Mouse (Mus musculus) heart, adult 9 months (tissue): ENCODE measurements around the gene Hsfy2.

ENCODE experiments used
- DNase-seq, 2 experiments: peaks; one replicate each; pipeline ENCODE4 v3.0.0; 2022; ENCODE audit warnings: low spot score in 2 of 2

Hsfy2 gene

GRCm38 (mm10) chr1:56637335-56637734 is at the start of gene Hsfy2:
Gene Hsfy2 (minus strand): TSS chr1:56637435.
- DNase-seq = no peak

- DNase-seq = no peak
Observed at GRCm38 (mm10) chr1:56685053-56685557, 47.9 kb upstream of the Hsfy2 start.

GRCm38 (mm10) chr1:56684512-56684911 is 47.3 kb upstream of the Hsfy2 start:
- DNase-seq = no peak

GRCm38 (mm10) chr1:56681258-56681657 is 44.0 kb upstream of the Hsfy2 start:
- DNase-seq = no peak

- DNase-seq = no peak
Observed at GRCm38 (mm10) chr1:56675253-56675652, 38.0 kb upstream of the Hsfy2 start.

DNA sequence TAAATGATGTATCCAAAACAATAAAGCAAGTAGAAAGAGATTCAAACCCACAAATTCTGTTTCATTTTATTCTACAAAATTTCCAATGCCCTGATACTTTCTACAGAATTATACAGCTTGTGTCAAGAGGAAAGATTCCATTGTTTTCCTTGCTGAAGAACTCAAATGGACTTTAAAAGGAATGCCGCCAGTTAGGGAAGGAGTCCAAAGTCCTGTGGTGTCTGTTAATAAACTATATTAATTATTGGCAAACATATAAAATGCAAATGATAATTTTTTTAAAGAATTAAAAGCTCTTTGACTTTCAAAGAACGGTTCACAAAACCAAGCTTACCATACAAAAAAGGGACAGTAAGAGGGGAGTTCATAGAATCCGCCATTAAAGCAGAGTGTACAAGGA is 37.4 kb upstream of the Hsfy2 start:
- no peak for DNase-seq

- DNase-seq = no peak
Observed at GRCm38 (mm10) chr1:56671241-56671945, 34.2 kb upstream of the Hsfy2 start.

- no peak for DNase-seq
Observed at GRCm38 (mm10) chr1:56670509-56670908, 33.3 kb upstream of the Hsfy2 start.

DNA sequence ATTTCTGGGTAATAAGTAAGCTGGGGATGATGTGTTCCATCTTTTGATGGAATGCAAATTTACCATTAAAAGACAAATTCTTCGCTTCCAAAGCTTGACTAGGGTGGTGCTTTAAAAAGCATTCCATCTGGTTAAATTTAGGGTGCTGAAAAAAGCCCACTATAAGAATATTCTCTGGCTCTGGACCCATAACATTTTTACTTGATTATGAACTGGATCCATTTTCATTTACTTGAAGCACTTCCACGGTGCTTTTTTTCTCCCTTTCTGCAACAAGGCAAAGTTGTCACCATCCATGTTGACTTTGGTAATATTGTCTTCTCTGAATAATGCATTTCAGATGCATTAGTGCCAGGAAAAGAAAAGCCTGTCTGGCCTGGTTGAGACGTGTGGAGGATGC is 27.4 kb upstream of the Hsfy2 start:
- no peak for DNase-seq

GRCm38 (mm10) chr1:56626824-56627223 is 10.4 kb downstream of the Hsfy2 start:
- DNase-seq = no peak

DNA sequence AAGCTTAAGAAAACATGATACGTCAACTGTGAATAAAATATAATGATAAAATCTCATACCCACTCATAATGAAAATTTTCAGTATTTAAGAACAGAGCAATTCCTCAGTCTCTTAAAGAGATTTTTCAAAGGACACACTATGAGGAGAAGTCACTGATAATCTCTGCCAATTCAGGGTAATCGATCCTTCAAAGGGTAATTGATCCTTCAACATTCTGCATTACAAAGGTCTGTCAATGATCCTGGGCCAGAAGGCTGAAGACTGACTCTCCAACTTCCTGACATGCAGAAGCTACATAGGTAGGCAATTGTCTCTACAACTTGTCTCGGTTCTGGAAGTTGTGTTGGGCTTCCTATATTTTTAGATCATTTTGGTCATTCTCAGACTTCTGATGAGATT is 12.9 kb downstream of the Hsfy2 start:
- DNase-seq = no peak

DNA sequence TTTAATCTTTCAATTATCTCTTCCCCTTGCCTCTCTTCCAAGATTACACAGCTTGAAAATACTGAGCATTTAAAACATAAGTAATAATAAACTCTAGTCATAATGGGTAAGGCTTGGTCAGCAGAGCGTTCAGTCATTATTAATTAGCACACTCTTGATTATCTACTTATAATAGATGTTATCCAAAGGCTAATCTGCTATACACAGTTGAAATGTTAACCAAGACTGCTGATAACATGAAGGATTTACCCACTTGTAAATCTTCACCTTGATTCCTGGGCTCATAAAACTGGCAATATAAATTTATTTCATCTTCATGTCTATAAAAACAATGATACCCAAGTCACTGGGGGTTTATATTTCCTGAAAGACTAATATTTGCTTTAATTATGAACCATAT is 24.9 kb downstream of the Hsfy2 start:
- no peak for DNase-seq
